ENCODE assay signal across 8 mouse cellular contexts in the genomic region with DNA sequence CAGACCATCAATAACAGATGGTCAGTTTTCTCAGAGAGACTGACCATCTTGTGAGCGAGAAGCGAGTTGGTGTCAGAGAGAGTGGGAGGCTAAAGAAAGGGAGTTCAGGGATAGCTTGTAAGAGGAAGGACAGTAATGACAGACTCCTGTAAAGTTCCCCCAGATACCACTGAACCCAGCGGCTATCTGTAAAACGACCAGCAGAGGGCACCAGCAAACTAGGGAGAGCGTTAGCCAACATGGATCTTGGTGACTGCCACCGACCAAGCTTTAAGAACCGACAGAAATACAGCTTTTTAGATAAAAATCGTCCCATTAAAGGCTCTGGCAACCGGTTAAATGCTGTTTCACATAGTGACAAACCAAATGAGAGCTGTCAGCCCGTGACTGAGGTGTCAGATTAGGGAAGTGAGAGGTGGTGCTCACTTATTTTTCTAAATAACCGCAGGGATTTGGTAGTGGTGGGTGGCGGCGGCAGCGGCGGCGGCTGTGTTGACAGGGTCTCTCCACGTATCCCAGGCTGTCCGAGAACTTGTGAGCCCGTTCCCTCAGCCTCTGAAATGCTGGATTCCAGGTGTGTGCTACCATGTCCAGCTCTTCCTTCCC. TPM values are rescaled to one million over a fixed set of nuclear protein-coding genes. Genes with fewer than 3 reads are reported as not detected.
DNase-seq lines count a peak whose midpoint lies in the region; ATAC-seq lines count a peak whose summit lies in the region.

No protein-coding gene starts in this region.

- DNase-seq in T-cell, adult 2 months (ENCODE audit: low spot score): peak; percentile 72
- DNase-seq in cerebellum, postnatal 25 days: peak; percentile 84 to 92
- DNase-seq in gastrocnemius, adult 8-10 months (ENCODE audit: low spot score in 2 of 2): peak; percentile 18 to 27
- DNase-seq in induced T-regulatory cell, adult 2 months (ENCODE audit: low read depth): peak; percentile 81
- DNase-seq in left cerebral cortex, adult 8-10 months (ENCODE audit: low spot score in 2 of 2): peak; percentile 22 to 62
- DNase-seq in right cerebral cortex, postnatal 10 days (ENCODE audit: low spot score in 2 of 2): peak; percentile 75 to 90
- DNase-seq in urinary bladder, postnatal 14 days (ENCODE audit: low spot score): peak; percentile 83

- ATAC-seq in megakaryocyte progenitor cell, adult 5-6 weeks (replicated peaks; ENCODE audit: poor library complexity): peak; percentile 98

RNA-seq across cellular contexts. Expression of gene Dapl1, which starts 37.7 kb away (rescaled TPM):
- not detected for total RNA-seq in gastrocnemius, adult 8-10 months (2022)
- 1 to 10 TPM in 1 of 4 experiments, not detected in 3; 3.0 TPM for total RNA-seq in left cerebral cortex, adult 8-10 months (2022)
- total RNA-seq in megakaryocyte progenitor cell, adult 5-6 weeks (2015): not detected in 2 replicates
- not detected in 2 replicates for total RNA-seq in megakaryocyte progenitor cell, adult 5-6 weeks (2017)

Comparison
In these comparisons a context has a peak if more than half of its experiments do, and no peak if none do; other contexts are left out.
1. Peak in every context shown above with its lines: DNase-seq and ATAC-seq.
2. DNase-seq: peak in every context shown above with its lines; median percentile 88 in cerebellum, postnatal 25 days; 83 in urinary bladder, postnatal 14 days; 82 in right cerebral cortex, postnatal 10 days; 81 in induced T-regulatory cell, adult 2 months; 72 in T-cell, adult 2 months; 42 in left cerebral cortex, adult 8-10 months; 22 in gastrocnemius, adult 8-10 months.